Mouse (Mus musculus): ENCODE results near the gene Lrrc4.

GRCm38 (mm10) chr6:28828593-28828992 lies 3.0 kb downstream of the Lrrc4 start:
- TF ChIP-seq CTCF (IDR thresholded peaks at IDR 0.05; ENCODE audit: control insufficient read depth, insufficient read depth, insufficient read length) (no peak), MYOG (IDR thresholded peaks at IDR 0.05; ENCODE audit: control insufficient read depth, extremely low read depth, insufficient read length) (no peak), MAX (IDR thresholded peaks at IDR 0.05) (peak; percentile 30), USF1 (IDR thresholded peaks at IDR 0.05; ENCODE audit: low read depth) (no peak), MYOD1 (IDR thresholded peaks at IDR 0.05; ENCODE audit: control insufficient read depth, insufficient read length, low read depth) (peak; percentile 95)

All from C2C12 (cell line).